ENCODE assay signal across 7 mouse cellular contexts in the genomic region with DNA sequence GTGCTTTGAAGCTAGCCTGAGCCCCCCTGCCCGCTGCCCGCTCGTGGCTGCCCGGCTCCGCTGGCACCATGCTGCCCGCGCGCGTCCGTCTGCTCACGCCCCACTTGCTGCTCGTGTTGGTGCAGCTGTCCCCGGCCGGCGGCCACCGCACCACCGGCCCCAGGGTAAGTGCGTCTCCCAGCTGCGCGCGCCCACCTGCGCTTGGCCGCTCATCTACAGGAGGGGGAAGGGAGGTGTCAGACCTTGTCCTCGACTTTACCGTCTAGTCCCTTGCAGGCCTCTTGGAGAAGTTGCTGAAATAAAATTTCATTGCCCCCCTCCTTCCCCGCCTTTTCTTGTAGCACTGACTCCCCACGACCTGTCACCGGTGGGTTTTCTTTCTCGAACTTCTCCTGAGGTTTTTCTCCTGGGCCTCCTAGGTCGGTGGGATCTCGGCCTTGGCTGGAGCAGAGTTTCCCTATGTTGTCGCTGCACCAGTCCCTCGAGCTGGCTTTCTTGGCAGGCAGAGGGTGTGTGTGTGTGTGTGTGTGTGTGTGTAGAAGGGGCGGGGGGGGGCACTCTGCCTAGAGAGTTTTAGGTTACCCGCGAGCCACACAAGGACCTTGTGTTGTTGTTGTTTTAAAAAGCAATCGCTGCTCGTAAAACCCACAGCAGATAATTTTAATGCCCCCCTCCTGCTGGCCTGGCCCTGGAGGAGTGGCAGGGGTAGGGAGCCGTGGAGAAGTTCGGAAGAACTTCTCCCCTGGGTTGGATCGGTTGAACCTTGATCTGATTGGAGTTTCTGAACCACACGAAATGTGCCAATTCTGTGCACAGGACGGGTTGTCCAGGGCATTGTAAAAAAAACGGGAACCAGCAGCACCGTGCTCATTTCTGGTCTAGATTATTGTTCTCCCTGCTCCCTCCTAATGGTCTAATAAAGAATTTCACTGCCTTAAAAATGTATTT. TPM values are rescaled to one million over a fixed set of nuclear protein-coding genes. Genes with fewer than 3 reads are reported as not detected.
A peak's percentile ranks its signal among the peaks of the same experiment; 100 is the strongest.
DNase-seq lines count a peak whose midpoint lies in the region; ATAC-seq lines count a peak whose summit lies in the region.

No protein-coding gene starts in this region.

- peaks cover 8% of the 10 kb centered on the region for H3K4me1 ChIP-seq in lung, embryonic 15.5 days
- H3K4me1 ChIP-seq in embryonic facial prominence, embryonic 12.5 days: peaks cover 39% of the 10 kb centered on the region
- no peaks in the 10 kb centered on the region; the same call in 1 of the 2 replicates for H3K4me1 ChIP-seq in intestine, embryonic 14.5 days (replicated peaks; ENCODE audit: control insufficient read depth, insufficient read depth, low read length)
- H3K4me1 ChIP-seq in midbrain, embryonic 12.5 days: peaks cover 27% of the 10 kb centered on the region

- peak overlapping the region; percentile 27; the same call in 1 of the 2 replicates for H3K9ac ChIP-seq in lung, embryonic 15.5 days
- H3K9ac ChIP-seq in embryonic facial prominence, embryonic 12.5 days: peak overlapping the region; percentile 54
- H3K9ac ChIP-seq in intestine, embryonic 14.5 days (ENCODE audit: low read length): peak overlapping the region; percentile 35
- H3K9ac ChIP-seq in midbrain, embryonic 12.5 days (replicated peaks): peak overlapping the region; percentile 77

- no peaks in the 10 kb centered on the region for H3K36me3 ChIP-seq in lung, embryonic 15.5 days
- no peaks in the 10 kb centered on the region for H3K36me3 ChIP-seq in embryonic facial prominence, embryonic 12.5 days
- no peaks in the 10 kb centered on the region for H3K36me3 ChIP-seq in intestine, embryonic 14.5 days (ENCODE audit: control insufficient read depth, insufficient read depth, low read length)
- H3K36me3 ChIP-seq in midbrain, embryonic 12.5 days: no peaks in the 10 kb centered on the region

- no peaks in the 10 kb centered on the region for H3K9me3 ChIP-seq in lung, embryonic 15.5 days
- no peaks in the 10 kb centered on the region for H3K9me3 ChIP-seq in embryonic facial prominence, embryonic 12.5 days
- H3K9me3 ChIP-seq in intestine, embryonic 14.5 days (ENCODE audit: control insufficient read depth, low read length): no peaks in the 10 kb centered on the region
- no peaks in the 10 kb centered on the region for H3K9me3 ChIP-seq in midbrain, embryonic 12.5 days

- WGBS in lung, embryonic 15.5 days: 4% methylated on average over 41 of the region's 45 CpGs
- 3% methylated on average over 44 of the region's 45 CpGs for WGBS in embryonic facial prominence, embryonic 12.5 days
- 2% methylated on average over 42 of the region's 45 CpGs for WGBS in intestine, embryonic 14.5 days
- WGBS in midbrain, embryonic 12.5 days: 4% methylated on average over 45 of the region's 45 CpGs

- peaks cover 61% of the 10 kb centered on the region for H3K27me3 ChIP-seq in lung, embryonic 15.5 days
- peaks cover 8% of the 10 kb centered on the region; the same call in 1 of the 2 replicates for H3K27me3 ChIP-seq in embryonic facial prominence, embryonic 12.5 days
- H3K27me3 ChIP-seq in intestine, embryonic 14.5 days (replicated peaks; ENCODE audit: control insufficient read depth, insufficient read depth, low read length): peaks cover 11% of the 10 kb centered on the region; the same call in 1 of the 2 replicates
- H3K27me3 ChIP-seq in midbrain, embryonic 12.5 days: peaks cover 24% of the 10 kb centered on the region

- DNase-seq in lung, postnatal 25 days (ENCODE audit: low spot score): no peak
- DNase-seq in brain, adult 2 months (ENCODE audit: low read depth, low spot score): peak; percentile 16
- DNase-seq in intestine, embryonic 14.5 days (ENCODE audit: low spot score): no peak
- no peak for DNase-seq in natural killer cell, adult 2 months (ENCODE audit: low spot score in 2 of 2)

- H3K4me2 ChIP-seq in lung, embryonic 15.5 days: peak overlapping the region; percentile 92
- peak overlapping the region; percentile 98 for H3K4me2 ChIP-seq in embryonic facial prominence, embryonic 12.5 days (replicated peaks)
- peak overlapping the region; percentile 88 for H3K4me2 ChIP-seq in intestine, embryonic 14.5 days (ENCODE audit: low read length)
- H3K4me2 ChIP-seq in midbrain, embryonic 12.5 days (replicated peaks): peak overlapping the region; percentile 70

- peak overlapping the region; percentile 45 for H3K4me3 ChIP-seq in lung, embryonic 15.5 days
- peak overlapping the region; percentile 72 for H3K4me3 ChIP-seq in embryonic facial prominence, embryonic 12.5 days
- peak overlapping the region; percentile 50 for H3K4me3 ChIP-seq in intestine, embryonic 14.5 days (ENCODE audit: low read depth, low read length)
- peak overlapping the region; percentile 71 for H3K4me3 ChIP-seq in midbrain, embryonic 12.5 days

- no peak overlapping the region for H3K27ac ChIP-seq in lung, embryonic 15.5 days
- H3K27ac ChIP-seq in embryonic facial prominence, embryonic 12.5 days: no peak overlapping the region
- no peak overlapping the region for H3K27ac ChIP-seq in intestine, embryonic 14.5 days (ENCODE audit: low read depth)
- H3K27ac ChIP-seq in midbrain, embryonic 12.5 days (replicated peaks): no peak overlapping the region

- ATAC-seq in lung, embryonic 15.5 days (ENCODE audit: borderline replicate concordance, extremely low read depth, low FRiP score, low TSS enrichment): peak; percentile 46; the same call in 1 of the 2 replicates
- peak; percentile 48; the same call in 1 of the 2 replicates for ATAC-seq in embryonic facial prominence, embryonic 12.5 days (ENCODE audit: insufficient number of reproducible peaks, insufficient read depth, low FRiP score, low TSS enrichment)
- peak; percentile 70; the same call in 1 of the 2 replicates for ATAC-seq in intestine, embryonic 14.5 days (replicated peaks; ENCODE audit: low FRiP score, low TSS enrichment, low read depth)
- peak; percentile 74 for ATAC-seq in midbrain, embryonic 12.5 days (ENCODE audit: low FRiP score, low read depth)

RNA-seq across cellular contexts. Expression of a gene that starts 0.7 kb away (rescaled TPM):
- 1.2 and 1.3 TPM in 2 replicates for polyA plus RNA-seq in lung, embryonic 15.5 days (2015; fragmentation: Nextera tagmentation; extraction: Ambion mirVana)
- polyA plus RNA-seq in embryonic facial prominence, embryonic 12.5 days (2016; fragmentation: Nextera tagmentation; extraction: Ambion mirVana): 14.7 and 15.8 TPM in 2 replicates
- polyA plus RNA-seq in intestine, embryonic 14.5 days (2014; fragmentation: Nextera tagmentation; extraction: Ambion mirVana): 8.8 and 10.9 TPM in 2 replicates
- polyA plus RNA-seq in midbrain, embryonic 12.5 days (2016; fragmentation: Nextera tagmentation; extraction: Ambion mirVana): 21.4 and 32.0 TPM in 2 replicates

RNA-seq across cellular contexts. Expression of a gene that starts 58.8 kb away (rescaled TPM):
- 0.39 and 1.1 TPM in 2 replicates for polyA plus RNA-seq in lung, embryonic 15.5 days (2015; fragmentation: Nextera tagmentation; extraction: Ambion mirVana)
- polyA plus RNA-seq in embryonic facial prominence, embryonic 12.5 days (2016; fragmentation: Nextera tagmentation; extraction: Ambion mirVana): 0.82 and 0.93 TPM in 2 replicates
- polyA plus RNA-seq in intestine, embryonic 14.5 days (2014; fragmentation: Nextera tagmentation; extraction: Ambion mirVana): 0.50 and 0.74 TPM in 2 replicates
- 0.55 and 0.83 TPM in 2 replicates for polyA plus RNA-seq in midbrain, embryonic 12.5 days (2016; fragmentation: Nextera tagmentation; extraction: Ambion mirVana)

Comparison
In these comparisons a context has a peak if more than half of its experiments do, and no peak if none do; other contexts are left out.
1. H3K9ac ChIP-seq: peak in every context shown above with its lines; median percentile 77 in midbrain, embryonic 12.5 days; 54 in embryonic facial prominence, embryonic 12.5 days; 35 in intestine, embryonic 14.5 days; 27 in lung, embryonic 15.5 days.